Mouse (Mus musculus): ENCODE data around the gene Apbb2.

- no peak for TF ChIP-seq EP300 (IDR thresholded peaks at IDR 0.05; ENCODE audit: low read depth)
- no peak for TF ChIP-seq CTCF (IDR thresholded peaks at IDR 0.05; ENCODE audit: low read depth)
Measured at GRCm38 (mm10) chr5:66323603-66324002, 295.0 kb downstream of the Apbb2 start.

All from liver, postnatal 0 days (tissue).